Mouse (Mus musculus) kidney, postnatal 0 days (tissue): ENCODE results near the gene Efcab2. TPM values are rescaled to one million over a fixed set of nuclear protein-coding genes. Genes with fewer than 3 reads are reported as not detected.

Experiments
- ATAC-seq: fragments of 200-750 bp; cut with Nextera tagmentation; replicated peaks from 2 replicates; pipeline ENCODE4 v1.8.0; 2017; ENCODE audit warnings: low read depth, moderate number of reproducible peaks, moderate TSS enrichment, moderate library complexity; ENCODE audit not compliant: low FRiP score
- DNase-seq: peaks from one replicate; pipeline ENCODE4 v3.0.0-alpha.2; 2016; ENCODE audit warnings: low spot score
- H3K27ac ChIP-seq: fragments of 300-500 bp; sonication (generic); 2 replicates; pipeline ENCODE4 v1.5.1; 2014; ENCODE audit warnings: mild to moderate bottlenecking
- H3K27me3 ChIP-seq: fragments of 300-500 bp; sonication (generic); 2 replicates; pipeline ENCODE4 v1.6.1; 2014; ENCODE audit warnings: low read length, mixed read lengths; ENCODE audit not compliant: insufficient read depth
- H3K36me3 ChIP-seq: fragments of 300-500 bp; sonication (generic); 2 replicates; pipeline ENCODE4 v1.6.1; 2014; ENCODE audit warnings: low read length, mixed read lengths; ENCODE audit not compliant: insufficient read depth
- H3K4me1 ChIP-seq: fragments of 300-500 bp; sonication (generic); replicated peaks from 2 replicates; pipeline ENCODE4 v1.6.1; 2014; ENCODE audit warnings: antibody characterized with exemption, low read length, mixed read lengths; ENCODE audit not compliant: insufficient read depth
- H3K4me2 ChIP-seq: fragments of 300-500 bp; sonication (generic); 2 replicates; pipeline ENCODE4 v1.6.1; 2014; ENCODE audit warnings: mild to moderate bottlenecking, low read length, moderate library complexity, mixed read lengths
- H3K4me3 ChIP-seq: fragments of 300-500 bp; sonication (generic); replicated peaks from 2 replicates; pipeline ENCODE4 v1.5.1; 2014; ENCODE audit warnings: low read depth, low read length
- H3K9ac ChIP-seq: fragments of 300-500 bp; sonication (generic); 2 replicates; pipeline ENCODE4 v1.6.1; 2014; ENCODE audit warnings: low read depth, low read length
- H3K9me3 ChIP-seq: fragments of 300-500 bp; sonication (generic); replicated peaks from 2 replicates; pipeline ENCODE4 v1.6.1; 2016; ENCODE audit warnings: low read length, inconsistent platforms, mixed read lengths
- CTCF ChIP-seq: IDR thresholded peaks from 2 replicates; pipeline ENCODE4 v1.5.1; 2016; ENCODE audit warnings: antibody characterized with exemption, low read depth, mild to moderate bottlenecking, moderate library complexity
- WGBS: fragments of 180-500 bp; shearing (Covaris S2); extraction: QIAGEN DNeasy Blood & Tissue Kit; methylation state at CpG from one replicate; pipeline ENCODE4 v1.1.7; 2014; 5-methylcytosine and 5-hydroxymethylcytosine counted together
- polyA plus RNA-seq: library from polyadenylated mRNA; unstranded; fragments of >200 nt; fragmentation: Nextera tagmentation; extraction: Ambion mirVana; gene quantifications from 2 replicates; pipeline ENCODE4 v1.2.1, GENCODE M21; 2015

Gene Efcab2
- polyA plus RNA-seq, 1 experiment from 2014 or later = 8.1 TPM

DNA sequence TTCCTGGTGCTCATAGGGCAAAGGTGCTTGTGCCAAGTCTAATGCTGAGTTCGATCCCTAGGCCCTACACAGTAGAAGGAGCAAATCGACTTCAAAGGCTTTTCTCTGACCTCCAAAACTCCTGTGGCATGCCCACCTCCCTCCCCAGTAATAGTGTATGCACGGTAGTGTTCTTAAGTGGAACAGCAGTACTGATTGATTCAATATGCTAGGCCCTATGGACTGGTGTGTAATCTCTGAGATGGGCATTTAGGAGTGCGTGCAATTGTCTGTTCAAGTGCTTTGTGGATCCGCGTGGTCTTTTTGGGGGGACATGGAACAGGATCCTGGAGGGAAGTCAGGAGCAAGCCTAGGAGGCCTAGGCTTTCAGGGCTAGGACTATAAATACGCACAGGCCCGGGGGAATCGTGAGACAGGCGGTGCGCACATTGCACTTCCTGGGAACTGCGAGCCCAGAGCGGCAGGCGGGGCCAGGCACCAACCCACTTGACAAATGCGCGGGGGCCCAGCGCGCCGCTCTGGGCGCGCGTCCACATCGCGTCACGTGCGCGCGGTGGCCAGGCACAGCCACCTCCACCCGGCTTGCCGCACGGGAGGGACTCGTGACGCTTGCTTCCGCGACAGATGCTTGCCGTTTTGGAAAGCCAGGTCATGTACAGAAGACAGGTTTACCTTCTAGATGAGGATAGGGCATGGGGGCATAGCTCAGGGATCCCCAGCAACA is 37.2 kb upstream of the Efcab2 start:
- H3K36me3 ChIP-seq = no peaks in the 10 kb centered on the region
- ATAC-seq (peak; percentile 97), DNase-seq (peak; percentile 90)
- no peak for TF ChIP-seq CTCF
- no peaks in the 10 kb centered on the region for H3K27me3 ChIP-seq
- peak overlapping the region; percentile 85 for H3K27ac ChIP-seq
- H3K9me3 ChIP-seq = no peaks in the 10 kb centered on the region
- peak overlapping the region; percentile 57 for H3K9ac ChIP-seq
- WGBS = 2% methylated on average over 36 of the region's 36 CpGs
- H3K4me3 ChIP-seq = peak overlapping the region; percentile 39
- H3K4me1 ChIP-seq = no peaks in the 10 kb centered on the region
- H3K4me2 ChIP-seq = peak overlapping the region; percentile 68

DNA sequence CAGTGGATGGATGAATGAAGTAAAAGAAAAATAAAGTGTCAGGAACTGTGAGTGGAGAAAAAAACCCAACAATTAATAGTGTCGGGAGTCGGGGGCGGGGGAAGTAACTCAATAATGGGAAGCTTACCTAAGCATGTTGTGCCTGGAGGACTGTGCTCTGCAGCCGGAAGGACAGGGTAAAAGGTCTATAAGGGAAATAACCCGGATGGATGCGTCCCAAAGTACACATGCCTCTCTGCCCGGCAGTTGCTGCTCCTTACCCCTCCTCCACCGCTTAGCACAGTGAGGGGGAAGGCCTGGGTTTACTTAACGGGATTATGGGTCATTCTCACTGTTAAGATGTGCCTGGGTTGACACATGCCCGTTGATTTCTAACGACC is 36.6 kb upstream of the Efcab2 start:
- H3K9me3 ChIP-seq = no peaks in the 10 kb centered on the region
- H3K27ac ChIP-seq = peak overlapping the region; percentile 85
- no peaks in the 10 kb centered on the region for H3K27me3 ChIP-seq
- no peak for TF ChIP-seq CTCF
- peak overlapping the region; percentile 57 for H3K9ac ChIP-seq
- peak overlapping the region; percentile 39 for H3K4me3 ChIP-seq
- peak; percentile 91 for ATAC-seq
- WGBS = 1% methylated on average over 11 of the region's 11 CpGs
- peak; percentile 76 for DNase-seq
- peak overlapping the region; percentile 68 for H3K4me2 ChIP-seq
- no peaks in the 10 kb centered on the region for H3K36me3 ChIP-seq
- no peaks in the 10 kb centered on the region for H3K4me1 ChIP-seq

DNA sequence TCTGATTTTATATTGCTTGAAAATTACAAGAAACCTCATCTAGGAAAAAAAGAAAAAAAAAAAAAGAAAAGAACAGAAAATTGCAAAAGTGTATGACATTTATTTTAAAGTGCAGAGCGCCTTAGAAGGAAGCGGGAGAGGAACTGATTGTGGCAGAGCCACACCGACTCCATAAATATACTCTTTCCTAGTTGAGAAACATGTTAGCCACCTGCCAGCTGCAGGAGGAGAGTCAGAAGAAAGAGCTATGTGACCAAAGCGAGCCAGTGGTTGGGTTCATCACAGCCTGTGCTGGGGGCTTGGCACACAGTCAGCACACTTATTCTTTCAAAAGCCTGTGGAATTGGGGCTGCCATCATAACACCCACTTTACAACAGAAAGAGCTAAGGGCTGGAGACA is 33.2 kb upstream of the Efcab2 start:
- H3K27ac ChIP-seq = no peak overlapping the region
- DNase-seq (no peak), ATAC-seq (no peak)
- no peaks in the 10 kb centered on the region for H3K4me1 ChIP-seq
- no peak overlapping the region for H3K4me2 ChIP-seq
- H3K9me3 ChIP-seq = no peaks in the 10 kb centered on the region
- no peaks in the 10 kb centered on the region for H3K36me3 ChIP-seq
- TF ChIP-seq CTCF = no peak
- H3K4me3 ChIP-seq = no peak overlapping the region
- H3K9ac ChIP-seq = no peak overlapping the region
- no peaks in the 10 kb centered on the region for H3K27me3 ChIP-seq
- 84% methylated on average over 4 of the region's 4 CpGs for WGBS

DNA sequence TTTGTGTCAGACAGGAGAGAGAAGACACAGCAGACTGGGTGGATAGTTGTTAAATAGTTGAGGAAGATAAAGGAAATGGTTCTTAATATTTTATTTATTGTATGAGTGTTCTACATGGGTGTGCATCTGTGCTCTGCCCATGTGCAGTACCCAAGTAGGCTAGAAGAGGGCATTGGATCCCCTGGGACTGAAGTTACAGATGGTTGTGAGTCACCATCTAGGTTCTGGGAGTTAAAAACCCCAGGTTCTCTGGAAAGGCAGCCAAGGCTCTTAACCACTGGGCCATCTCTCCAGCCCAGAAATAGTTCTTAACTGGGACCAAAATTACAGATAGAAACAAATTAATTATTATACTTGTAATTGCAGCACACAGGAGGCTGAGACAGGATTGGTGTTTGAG is 30.5 kb upstream of the Efcab2 start:
- ATAC-seq = no peak
- no peak for DNase-seq
- Histone ChIP-seq H3K4me2 (no peak overlapping the region), H3K36me3 (no peaks in the 10 kb centered on the region), H3K4me3 (no peak overlapping the region), H3K9me3 (no peaks in the 10 kb centered on the region), H3K27ac (no peak overlapping the region), H3K27me3 (no peaks in the 10 kb centered on the region), H3K4me1 (no peaks in the 10 kb centered on the region), H3K9ac (no peak overlapping the region)
- no peak for TF ChIP-seq CTCF

DNA sequence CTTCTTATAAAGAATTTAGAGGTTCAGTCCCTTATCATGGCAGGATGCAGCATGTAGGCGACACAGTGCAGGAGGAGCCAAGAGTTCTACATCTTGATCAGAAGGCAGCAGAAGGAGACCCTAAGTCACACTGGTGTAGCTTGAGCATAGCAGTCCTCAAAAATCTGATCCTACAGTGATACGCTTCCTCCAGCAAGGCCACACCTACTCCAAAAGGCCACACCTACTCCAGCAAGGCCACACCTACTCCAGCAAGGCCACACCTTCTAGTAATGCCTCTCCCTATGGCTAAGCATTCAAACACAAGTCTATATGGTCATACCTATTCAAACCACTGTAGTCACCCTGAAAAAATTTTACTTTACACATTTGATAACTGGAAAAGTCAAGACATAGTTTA is 29.8 kb upstream of the Efcab2 start:
- H3K4me3 ChIP-seq = no peak overlapping the region
- no peaks in the 10 kb centered on the region for H3K27me3 ChIP-seq
- no peak overlapping the region for H3K9ac ChIP-seq
- 84% methylated on average over 2 of the region's 2 CpGs for WGBS
- H3K9me3 ChIP-seq = no peaks in the 10 kb centered on the region
- ATAC-seq = no peak; the same call in 1 of the 2 replicates
- no peaks in the 10 kb centered on the region for H3K36me3 ChIP-seq
- no peak overlapping the region for H3K4me2 ChIP-seq
- no peaks in the 10 kb centered on the region for H3K4me1 ChIP-seq
- no peak overlapping the region for H3K27ac ChIP-seq
- no peak for DNase-seq
- no peak for TF ChIP-seq CTCF

DNA sequence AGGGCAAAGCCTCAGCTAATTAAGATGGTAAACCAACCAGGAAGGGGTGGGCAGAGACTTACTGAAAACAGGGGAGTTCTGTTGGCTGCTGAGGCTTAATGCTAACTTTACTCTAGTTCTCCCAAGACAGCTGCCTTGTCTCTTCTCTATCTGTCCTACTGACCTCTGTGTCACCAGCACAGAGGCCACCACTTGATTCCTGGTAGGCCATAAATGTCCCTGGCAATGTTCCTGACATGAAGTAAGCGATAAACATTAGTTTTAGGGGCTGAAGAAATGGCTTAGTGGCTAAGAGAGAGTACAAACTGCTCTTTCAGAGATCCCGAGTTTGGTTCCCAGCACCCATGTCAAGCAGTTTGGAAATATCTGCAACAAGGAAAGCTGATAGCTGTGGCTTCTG is 29.0 kb upstream of the Efcab2 start:
- ATAC-seq (no peak), DNase-seq (peak; percentile 32)
- Histone ChIP-seq H3K36me3 (no peaks in the 10 kb centered on the region), H3K9me3 (no peaks in the 10 kb centered on the region), H3K27ac (no peak overlapping the region), H3K9ac (no peak overlapping the region), H3K4me2 (no peak overlapping the region), H3K4me1 (no peaks in the 10 kb centered on the region), H3K27me3 (no peaks in the 10 kb centered on the region), H3K4me3 (no peak overlapping the region)
- 54% methylated on average over 2 of the region's 2 CpGs for WGBS
- no peak for TF ChIP-seq CTCF

DNA sequence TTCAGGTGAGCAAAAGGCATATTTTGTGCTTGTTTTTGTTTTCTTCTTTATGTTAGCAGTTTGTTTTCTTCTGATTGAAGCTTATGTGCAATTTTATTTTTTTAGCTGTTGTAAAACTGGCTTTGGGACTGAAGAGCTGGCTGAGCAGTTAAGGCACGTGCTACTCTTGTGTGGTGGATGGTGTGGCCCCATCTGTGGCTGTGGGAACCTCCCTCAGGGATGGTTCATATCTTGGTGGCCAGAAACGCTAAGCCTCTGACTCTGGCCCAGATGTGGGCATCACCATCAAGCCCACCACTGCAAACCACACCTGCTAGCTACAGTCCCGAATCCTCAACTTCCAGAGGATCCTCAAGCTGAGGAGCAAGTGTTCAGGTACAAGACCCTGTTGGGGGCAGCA is 27.8 kb upstream of the Efcab2 start:
- no peak for ATAC-seq
- Histone ChIP-seq H3K4me2 (no peak overlapping the region), H3K36me3 (no peaks in the 10 kb centered on the region), H3K4me1 (no peaks in the 10 kb centered on the region), H3K4me3 (no peak overlapping the region), H3K9me3 (no peaks in the 10 kb centered on the region), H3K27me3 (no peaks in the 10 kb centered on the region), H3K9ac (no peak overlapping the region), H3K27ac (no peak overlapping the region)
- WGBS = 77% methylated on average over 3 of the region's 3 CpGs
- TF ChIP-seq CTCF = no peak
- DNase-seq = no peak
